Mouse (Mus musculus): Measurements from ENCODE around the gene Wdr48.

The Wdr48 gene

DNA sequence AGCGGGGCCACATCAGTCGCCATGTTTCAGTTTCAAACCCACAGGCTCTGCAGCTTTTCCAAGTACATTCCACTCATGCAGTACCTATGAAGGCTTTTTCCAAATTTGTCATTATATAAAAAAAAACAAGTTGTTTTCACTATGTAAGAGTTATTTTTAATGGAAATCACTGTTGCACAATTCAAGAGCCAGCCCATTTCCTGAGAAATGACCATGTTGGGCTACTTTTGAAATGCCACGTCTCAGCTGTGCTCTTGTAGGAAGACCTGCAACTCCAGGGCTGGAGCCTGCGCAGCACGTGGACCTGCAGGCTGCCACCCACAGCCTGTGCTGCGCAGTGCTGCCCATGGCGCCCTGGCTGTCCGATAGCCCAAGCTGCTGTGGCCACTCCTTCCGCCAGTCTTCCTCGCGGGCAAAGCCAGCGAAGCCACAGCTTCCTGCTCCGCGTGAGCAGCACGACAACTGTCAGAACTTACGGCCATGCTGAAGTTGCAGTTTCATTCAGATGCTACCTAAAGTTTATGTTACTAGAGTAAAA, 30.5 kb downstream of the Wdr48 start:
- no peak for DNase-seq (ENCODE audit: low read depth, low spot score)

- DNase-seq (ENCODE audit: low read depth, low spot score): no peak
Measured at GRCm38 (mm10) chr9:119925729-119926128, 31.1 kb downstream of the Wdr48 start.

DNA sequence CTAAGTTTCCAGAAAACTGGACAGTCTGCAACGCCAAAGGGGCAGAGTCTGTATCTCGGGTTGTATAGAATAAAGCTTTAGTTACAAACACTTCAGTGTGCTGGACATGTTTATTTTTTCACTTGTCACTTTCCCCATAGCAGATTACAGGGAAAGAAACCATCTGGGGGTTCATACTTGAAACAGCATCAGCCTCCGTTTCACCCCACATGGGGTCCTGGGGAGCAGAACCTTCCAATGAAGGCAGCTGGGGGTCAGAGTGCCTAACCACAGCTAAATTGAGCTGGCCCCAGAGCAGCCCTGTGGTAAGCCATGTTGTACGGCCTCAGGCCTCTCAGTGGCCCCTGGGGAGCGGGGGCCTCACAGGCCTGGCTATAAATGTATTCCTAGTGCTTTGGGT, 31.8 kb downstream of the Wdr48 start:
- DNase-seq (ENCODE audit: low read depth, low spot score): no peak

GRCm38 (mm10) chr9:119932358-119932757, 37.7 kb downstream of the Wdr48 start:
- no peak for DNase-seq (ENCODE audit: low read depth, low spot score)

- no peak for DNase-seq (ENCODE audit: low read depth, low spot score)
Measured at GRCm38 (mm10) chr9:119933675-119934074, 39.0 kb downstream of the Wdr48 start.

- DNase-seq (ENCODE audit: low read depth, low spot score): peak; percentile 91
Measured at GRCm38 (mm10) chr9:119937005-119937773, 42.5 kb downstream of the Wdr48 start, which contains the start of the genes Gorasp1 and Ttc21a. Gene Gorasp1 (minus strand): TSS chr9:119937565. Gene Ttc21a (plus strand): TSS chr9:119937606.

DNA sequence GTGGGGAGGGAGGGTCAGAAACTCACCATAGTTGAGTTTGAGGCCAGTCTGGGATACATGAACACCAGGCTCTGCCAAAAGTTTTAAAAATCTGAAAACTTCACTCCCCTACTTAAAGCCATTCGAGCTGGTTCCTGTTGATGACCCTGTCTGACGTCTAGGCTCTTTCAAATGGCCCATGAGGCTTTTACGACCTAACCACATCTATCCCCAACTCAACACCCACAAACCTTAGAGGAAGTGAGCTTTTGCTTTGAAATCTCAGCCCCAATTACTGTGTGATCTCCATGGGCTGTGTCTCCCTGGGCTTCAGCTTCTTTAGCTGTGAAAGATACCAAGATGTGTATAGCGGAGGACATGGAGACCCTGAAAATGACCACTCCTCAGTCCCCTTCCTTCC, 43.8 kb downstream of the Wdr48 start:
- no peak for DNase-seq (ENCODE audit: low read depth, low spot score)

DNA sequence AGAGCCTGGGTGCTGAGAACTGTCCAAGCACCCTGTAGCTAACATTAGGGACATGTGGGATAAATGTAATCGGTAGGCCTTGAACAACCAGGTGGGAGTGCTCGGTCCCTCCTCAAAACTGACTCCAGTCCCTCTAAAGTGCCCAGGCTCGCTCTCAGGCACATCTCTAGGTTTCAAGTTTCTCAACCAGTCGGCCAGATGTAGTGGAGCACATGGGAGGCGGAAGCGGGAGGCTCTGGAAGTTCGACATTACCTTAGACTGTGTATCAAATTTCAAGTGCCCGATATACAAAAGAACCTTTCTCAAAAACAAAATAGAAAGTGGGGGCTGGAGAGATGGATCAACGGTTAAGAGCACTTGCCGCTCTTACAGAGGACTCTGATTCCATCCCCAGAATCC, 45.0 kb downstream of the Wdr48 start:
- DNase-seq (ENCODE audit: low read depth, low spot score): no peak

DNA sequence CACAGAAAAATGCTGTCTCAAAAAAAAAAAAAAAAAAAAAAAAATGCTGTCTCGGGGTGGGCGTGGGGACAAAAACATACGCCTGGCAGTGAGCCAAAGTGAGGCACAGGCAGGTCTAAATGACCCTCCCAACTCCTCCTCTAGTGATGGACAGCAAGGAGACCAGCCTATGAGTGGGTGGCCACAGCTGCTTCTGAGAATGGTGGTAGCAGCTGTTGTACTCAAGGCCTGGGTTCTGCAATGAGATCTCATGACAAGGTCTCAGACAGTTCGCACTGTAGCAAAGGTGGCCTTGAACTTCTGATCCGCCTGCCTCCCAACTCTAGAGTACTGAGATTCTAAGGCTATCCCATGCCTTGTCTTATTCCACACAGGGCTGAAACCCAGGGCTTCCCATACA, 46.7 kb downstream of the Wdr48 start:
- DNase-seq (ENCODE audit: low read depth, low spot score): no peak

DNA sequence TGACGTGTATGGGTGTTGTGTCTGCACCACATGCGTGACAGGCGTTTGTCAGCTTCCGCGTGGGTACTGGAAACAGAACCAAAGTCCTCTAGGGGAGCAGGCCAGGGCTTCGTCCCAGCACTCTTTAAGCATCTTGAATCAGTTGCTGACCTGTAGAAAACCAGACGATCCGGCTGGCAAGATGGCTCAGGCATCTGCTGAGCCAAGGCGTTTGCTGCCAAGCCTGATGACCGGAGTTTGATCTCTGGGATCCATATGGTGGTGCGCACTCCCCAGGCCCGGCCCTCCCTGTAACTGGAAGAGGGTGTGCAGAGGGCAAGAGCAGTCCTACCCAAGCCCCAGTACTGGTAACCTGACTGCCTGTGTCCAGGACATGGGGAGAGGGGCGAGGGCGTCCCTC, 47.2 kb downstream of the Wdr48 start:
- DNase-seq (ENCODE audit: low read depth, low spot score): no peak

- no peak for DNase-seq (ENCODE audit: low read depth, low spot score)
Measured at GRCm38 (mm10) chr9:119943326-119943725, 48.6 kb downstream of the Wdr48 start.

GRCm38 (mm10) chr9:119945173-119945900, 50.7 kb downstream of the Wdr48 start:
- no peak for DNase-seq (ENCODE audit: low read depth, low spot score)

DNA sequence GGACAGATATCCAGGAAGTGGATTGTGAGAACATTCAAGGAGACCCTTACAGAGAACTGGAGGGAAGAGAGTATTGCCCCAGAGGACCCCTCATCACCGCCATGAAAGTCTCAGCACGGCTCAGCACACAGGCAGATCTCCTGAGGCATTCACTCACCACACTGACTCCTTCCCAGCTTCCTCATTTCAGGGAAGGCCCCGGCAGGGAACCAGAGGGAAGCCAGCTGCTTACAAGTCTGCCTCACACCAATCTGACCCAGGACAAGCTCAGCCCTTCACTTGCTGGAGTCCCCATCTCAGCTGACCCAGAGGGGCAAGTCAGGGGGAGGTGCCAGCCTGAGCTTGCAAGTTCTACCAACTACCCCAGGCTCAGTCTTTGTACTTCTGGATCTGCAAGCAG, 54.1 kb downstream of the Wdr48 start:
- DNase-seq (ENCODE audit: low read depth, low spot score): no peak

- no peak for DNase-seq (ENCODE audit: low read depth, low spot score)
Measured at GRCm38 (mm10) chr9:119950434-119950833, 55.8 kb downstream of the Wdr48 start.

GRCm38 (mm10) chr9:119951388-119951787, 56.7 kb downstream of the Wdr48 start:
- no peak for DNase-seq (ENCODE audit: low read depth, low spot score)

GRCm38 (mm10) chr9:119958835-119959234, 64.2 kb downstream of the Wdr48 start:
- DNase-seq (ENCODE audit: low read depth, low spot score): no peak

DNA sequence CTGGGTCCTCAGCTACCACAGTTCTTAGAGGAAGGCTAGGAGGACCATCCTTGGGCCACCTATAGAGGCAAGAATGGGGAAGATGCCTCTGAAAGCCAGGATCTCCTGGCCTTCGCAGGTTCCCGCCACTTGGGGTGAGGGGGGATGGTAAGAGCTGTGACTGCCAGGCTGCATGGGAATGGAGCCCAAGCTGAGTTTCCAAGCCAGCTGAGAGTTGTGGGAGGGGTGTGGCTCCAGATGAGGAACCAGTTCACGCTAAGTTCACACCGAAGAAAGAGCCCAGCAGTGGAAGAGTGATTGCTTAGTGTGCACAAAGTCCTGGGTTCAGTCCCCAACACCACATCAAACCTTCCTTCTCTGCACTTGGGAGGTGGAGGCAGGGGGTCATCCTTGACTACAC, 67.5 kb downstream of the Wdr48 start:
- no peak for DNase-seq (ENCODE audit: low read depth, low spot score)

- peak; percentile 47 for DNase-seq (ENCODE audit: low read depth, low spot score)
Measured at GRCm38 (mm10) chr9:119962987-119963667, 68.4 kb downstream of the Wdr48 start.

DNA sequence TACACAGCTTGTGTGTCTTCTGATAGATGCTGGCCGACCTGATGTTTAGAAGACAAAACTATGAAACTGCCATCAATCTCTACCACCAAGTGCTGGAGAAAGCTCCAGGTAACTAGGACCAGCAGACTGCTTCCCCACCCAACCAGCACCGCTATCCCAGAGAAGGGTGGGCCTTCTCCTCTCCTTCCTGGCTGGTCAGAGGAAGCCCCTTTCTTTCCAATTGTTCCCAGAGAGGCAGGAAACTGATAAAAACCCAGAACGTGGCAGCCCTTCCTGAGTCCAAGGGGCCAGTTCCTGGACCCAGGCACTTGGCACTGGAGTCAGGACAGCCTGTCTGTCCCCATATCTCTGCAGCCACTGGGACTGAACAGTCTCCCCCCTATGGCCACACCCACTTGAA, 69.5 kb downstream of the Wdr48 start:
- no peak for DNase-seq (ENCODE audit: low read depth, low spot score)

DNA sequence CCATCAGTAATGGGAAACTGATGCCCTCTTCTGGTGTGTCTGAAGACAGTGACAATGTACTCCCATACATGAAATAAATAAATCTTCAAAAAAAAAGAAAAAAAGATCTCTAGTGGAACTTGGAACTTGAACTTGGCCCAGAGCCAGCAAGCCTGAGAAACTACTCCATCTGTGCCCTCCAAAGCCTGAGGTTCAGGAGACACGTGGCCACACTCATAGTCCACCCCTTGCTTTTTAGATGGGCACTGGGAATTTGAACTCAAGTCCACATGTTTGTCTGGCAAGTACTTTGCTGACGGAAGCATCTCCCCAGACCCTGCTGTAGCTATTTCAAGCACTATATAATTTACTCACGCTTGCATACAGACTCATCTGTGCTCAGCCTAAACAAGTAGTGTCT, 70.5 kb downstream of the Wdr48 start:
- DNase-seq (ENCODE audit: low read depth, low spot score): no peak

- no peak for DNase-seq (ENCODE audit: low read depth, low spot score)
Measured at GRCm38 (mm10) chr9:119966221-119966910, 71.7 kb downstream of the Wdr48 start.

DNA sequence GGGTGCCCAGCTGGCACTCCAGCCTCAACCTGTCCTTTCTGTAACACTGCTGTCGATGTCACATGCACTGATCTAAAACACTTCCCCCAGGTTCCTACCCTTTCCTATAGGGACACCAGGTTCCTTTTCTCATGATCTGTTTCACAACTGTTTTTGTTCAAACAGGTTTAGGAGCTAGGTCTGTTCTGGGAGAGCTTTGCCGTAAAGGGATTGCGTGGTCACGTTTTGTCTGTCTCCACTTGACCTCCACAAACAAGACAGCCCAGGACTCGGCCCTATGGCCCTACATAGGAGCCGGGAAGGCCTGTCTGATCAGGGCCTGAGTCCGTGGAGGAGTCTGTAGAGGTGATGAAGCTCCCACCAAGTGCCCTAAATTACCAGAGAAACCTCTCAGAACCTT, 75.1 kb downstream of the Wdr48 start:
- DNase-seq (ENCODE audit: low read depth, low spot score): no peak
